Mouse (Mus musculus) limb, embryonic 14.5 days (tissue): ENCODE data around the gene Rnf168. TPM values are rescaled to one million over a fixed set of nuclear protein-coding genes. Genes with fewer than 3 reads are reported as not detected.
"Not testable (repeated sequence)": the region's sequence is repeated elsewhere in the genome, so short reads cannot be mapped to it uniquely, and the experiment has no call there.

Source experiments
- ATAC-seq: fragments of 200-750 bp; cut with Nextera tagmentation; 2 replicates; pipeline ENCODE4 v1.8.0; 2017; ENCODE audit warnings: low read depth, moderate number of reproducible peaks, moderate TSS enrichment; ENCODE audit not compliant: low FRiP score
- DNase-seq: peaks from one replicate; pipeline ENCODE4 v3.0.0-alpha.2; 2015; ENCODE audit warnings: low spot score
- H3K27ac ChIP-seq: fragments of 300-500 bp; sonication (generic); replicated peaks from 2 replicates; pipeline ENCODE4 v1.5.1; 2014; ENCODE audit warnings: low read depth, mild to moderate bottlenecking, low read length, moderate library complexity, mixed read lengths
- H3K27me3 ChIP-seq: fragments of 300-500 bp; sonication (generic); 2 replicates; pipeline ENCODE4 v1.6.1; 2014; ENCODE audit warnings: low read length, mixed read lengths; ENCODE audit not compliant: control insufficient read depth, insufficient read depth
- H3K36me3 ChIP-seq: fragments of 300-500 bp; sonication (generic); 2 replicates; pipeline ENCODE4 v1.6.1; 2014; ENCODE audit warnings: mild to moderate bottlenecking, low read length, moderate library complexity, mixed read lengths; ENCODE audit not compliant: control insufficient read depth, insufficient read depth
- H3K4me1 ChIP-seq: fragments of 300-500 bp; sonication (generic); 2 replicates; pipeline ENCODE4 v1.6.1; 2014; ENCODE audit warnings: antibody characterized with exemption, low read length, mixed read lengths; ENCODE audit not compliant: control insufficient read depth, insufficient read depth
- H3K4me2 ChIP-seq: fragments of 300-500 bp; sonication (generic); replicated peaks from 2 replicates; pipeline ENCODE4 v1.6.1; 2014; ENCODE audit warnings: low read depth, mild to moderate bottlenecking, low read length, moderate library complexity; ENCODE audit not compliant: severe bottlenecking
- H3K4me3 ChIP-seq: fragments of 300-500 bp; sonication (generic); replicated peaks from 2 replicates; pipeline ENCODE4 v1.5.1; 2014; ENCODE audit warnings: low read length
- H3K9ac ChIP-seq: fragments of 300-500 bp; sonication (generic); 2 replicates; pipeline ENCODE4 v1.6.1; 2014; ENCODE audit warnings: mild to moderate bottlenecking, low read depth, low read length, moderate library complexity; ENCODE audit not compliant: severe bottlenecking
- H3K9me3 ChIP-seq: fragments of 300-500 bp; sonication (generic); 2 replicates; pipeline ENCODE4 v1.6.1; 2016; ENCODE audit warnings: low read length; ENCODE audit not compliant: control insufficient read depth
- POLR2A ChIP-seq: fragments of 200-500 bp; IDR thresholded peaks from 2 replicates; pipeline ENCODE4 v1.8.0; 2012; ENCODE audit warnings: inconsistent platforms, mild to moderate bottlenecking, moderate library complexity, borderline replicate concordance; ENCODE audit not compliant: insufficient read depth, insufficient read length; ENCODE audit errors: extremely low read depth
- WGBS: fragments of 180-500 bp; shearing (Covaris S2); extraction: QIAGEN DNeasy Blood & Tissue Kit; methylation state at CpG from one replicate; pipeline ENCODE4 v1.1.7; 2014; 5-methylcytosine and 5-hydroxymethylcytosine counted together
- polyA plus RNA-seq, 2 experiments: library from polyadenylated mRNA; depleted of rRNA in 1 of 2; stranded (reverse) in 1 of 2; unstranded in 1 of 2; fragments of >200 nt; fragmentation: Nextera tagmentation in 1 of 2; extraction: Ambion mirVana in 1 of 2; gene quantifications; 2 replicates each; pipeline versions ENCODE4 v1.2.1 to v1.2.3; 2012 to 2014

The Rnf168 gene
- polyA plus RNA-seq, 2 experiments, result 14.1 to 28.5 TPM

GRCm38 (mm10) chr16:32291821-32292220 is 14.6 kb downstream of the Rnf168 start:
- Histone ChIP-seq H3K36me3 (peaks cover 58% of the 10 kb centered on the region), H3K27me3 (no peaks in the 10 kb centered on the region), H3K4me2 (no peak overlapping the region), H3K27ac (no peak overlapping the region), H3K9ac (no peak overlapping the region), H3K4me3 (no peak overlapping the region), H3K9me3 (no peaks in the 10 kb centered on the region), H3K4me1 (no peaks in the 10 kb centered on the region)
- ATAC-seq (no peak), DNase-seq (no peak)
- no peak for TF ChIP-seq POLR2A
- 95% methylated on average over 4 of the region's 4 CpGs for WGBS

- H3K4me3 ChIP-seq, DNase-seq, H3K4me1 ChIP-seq, H3K27me3 ChIP-seq, ATAC-seq, H3K9me3 ChIP-seq, H3K4me2 ChIP-seq, H3K27ac ChIP-seq, H3K9ac ChIP-seq: not testable (repeated sequence)
- WGBS, result 96% methylated on average over 4 of the region's 4 CpGs
- H3K36me3 ChIP-seq, result peaks cover 54% of the 10 kb centered on the region
These were observed 22.4 kb downstream of the Rnf168 start for GRCm38 (mm10) chr16:32299617-32300016.

- Histone ChIP-seq H3K9ac (no peak overlapping the region), H3K9me3 (no peaks in the 10 kb centered on the region), H3K27ac (no peak overlapping the region), H3K4me2 (no peak overlapping the region), H3K4me1 (no peaks in the 10 kb centered on the region), H3K36me3 (peaks cover 30% of the 10 kb centered on the region), H3K4me3 (no peak overlapping the region), H3K27me3 (no peaks in the 10 kb centered on the region)
- DNase-seq, result no peak
- 56% methylated on average over 1 of the region's 1 CpGs for WGBS
- TF ChIP-seq POLR2A, result no peak
- ATAC-seq, result no peak
These were observed 25.8 kb downstream of the Rnf168 start for GRCm38 (mm10) chr16:32303046-32303445.

GRCm38 (mm10) chr16:32303886-32304285 is 26.6 kb downstream of the Rnf168 start:
- Histone ChIP-seq H3K27ac (no peak overlapping the region), H3K9ac (no peak overlapping the region), H3K36me3 (peaks cover 22% of the 10 kb centered on the region), H3K4me1 (no peaks in the 10 kb centered on the region), H3K4me2 (no peak overlapping the region), H3K4me3 (no peak overlapping the region), H3K27me3 (no peaks in the 10 kb centered on the region), H3K9me3 (no peaks in the 10 kb centered on the region)
- ATAC-seq (no peak), DNase-seq (no peak)
- WGBS, result 93% methylated on average over 7 of the region's 7 CpGs
- TF ChIP-seq POLR2A, result no peak

GRCm38 (mm10) chr16:32311970-32312369 is 34.7 kb downstream of the Rnf168 start:
- Histone ChIP-seq H3K9me3 (no peaks in the 10 kb centered on the region), H3K27me3 (no peaks in the 10 kb centered on the region), H3K4me1 (no peaks in the 10 kb centered on the region), H3K4me3 (no peak overlapping the region), H3K27ac (no peak overlapping the region), H3K4me2 (no peak overlapping the region), H3K36me3 (no peaks in the 10 kb centered on the region), H3K9ac (no peak overlapping the region)
- DNase-seq (no peak), ATAC-seq (no peak)
- WGBS, result 61% methylated on average over 4 of the region's 4 CpGs
- TF ChIP-seq POLR2A, result no peak

GRCm38 (mm10) chr16:32312386-32312785 is 35.1 kb downstream of the Rnf168 start:
- DNase-seq (no peak), ATAC-seq (no peak)
- no peak overlapping the region for H3K27ac ChIP-seq
- no peak overlapping the region for H3K4me3 ChIP-seq
- H3K27me3 ChIP-seq, result no peaks in the 10 kb centered on the region
- TF ChIP-seq POLR2A, result no peak
- WGBS, result 25% methylated on average over 5 of the region's 5 CpGs
- no peaks in the 10 kb centered on the region for H3K4me1 ChIP-seq
- H3K36me3 ChIP-seq, result no peaks in the 10 kb centered on the region
- H3K9ac ChIP-seq, result no peak overlapping the region
- H3K4me2 ChIP-seq, result no peak overlapping the region
- H3K9me3 ChIP-seq, result no peaks in the 10 kb centered on the region
